Mouse (Mus musculus) layer of hippocampus, adult 9-11 months (tissue): ENCODE data around the gene Plek.
A peak's percentile ranks its signal among the peaks of the same experiment; 100 is the strongest.
"Not testable (repeated sequence)": the region's sequence is repeated elsewhere in the genome, so short reads cannot be mapped to it uniquely, and the experiment has no call there.

ENCODE experiments used
- DNase-seq: peaks from one replicate; pipeline ENCODE4 v3.0.0; 2022

The Plek gene

GRCm38 (mm10) chr11:17051545-17052475 is at the start of gene Plek, which contains the start of gene Cnrip1:
Plek (minus strand) TSS chr11:17052381.
Cnrip1 (plus strand) TSS chr11:17051586.
- peak; percentile 89 for DNase-seq

- no peak for DNase-seq
Measured at GRCm38 (mm10) chr11:17086106-17086505, 33.9 kb upstream of the Plek start.

GRCm38 (mm10) chr11:17083866-17084265 is 31.7 kb upstream of the Plek start:
- DNase-seq, result peak; percentile 31

GRCm38 (mm10) chr11:17083455-17083854 is 31.3 kb upstream of the Plek start:
- no peak for DNase-seq

- peak; percentile 25 for DNase-seq
Measured at GRCm38 (mm10) chr11:17082953-17083352, 30.8 kb upstream of the Plek start.

GRCm38 (mm10) chr11:17082086-17082485 is 29.9 kb upstream of the Plek start:
- DNase-seq, result no peak

GRCm38 (mm10) chr11:17075656-17076055 is 23.5 kb upstream of the Plek start:
- DNase-seq, result no peak

- DNase-seq, result not testable (repeated sequence)
Measured at GRCm38 (mm10) chr11:17069360-17069759, 17.2 kb upstream of the Plek start.

- peak; percentile 28 for DNase-seq
Measured at GRCm38 (mm10) chr11:17052476-17053049, 382 bp upstream of the Plek start.

- peak; percentile 66 for DNase-seq
Measured at GRCm38 (mm10) chr11:17045806-17046205, 6.4 kb downstream of the Plek start.

GRCm38 (mm10) chr11:17023984-17024383 is 28.2 kb downstream of the Plek start:
- DNase-seq, result no peak

- no peak for DNase-seq
Measured at GRCm38 (mm10) chr11:17023206-17023605, 29.0 kb downstream of the Plek start.

- DNase-seq, result no peak
Measured at GRCm38 (mm10) chr11:17019328-17019727, 32.9 kb downstream of the Plek start.

- DNase-seq, result no peak
Measured at GRCm38 (mm10) chr11:17012948-17013347, 39.2 kb downstream of the Plek start.

- DNase-seq, result peak; percentile 37
Measured at GRCm38 (mm10) chr11:17008498-17008941, 43.7 kb downstream of the Plek start.

GRCm38 (mm10) chr11:17007517-17008173 is 44.5 kb downstream of the Plek start:
- peak; percentile 23 for DNase-seq

- DNase-seq, result not testable (repeated sequence)
Measured at GRCm38 (mm10) chr11:17006526-17006925, 45.7 kb downstream of the Plek start.

- peak; percentile 87 for DNase-seq
Measured at GRCm38 (mm10) chr11:17004899-17005846, 47.0 kb downstream of the Plek start.

- DNase-seq, result no peak
Measured at GRCm38 (mm10) chr11:17003757-17004156, 48.4 kb downstream of the Plek start.

- no peak for DNase-seq
Measured at GRCm38 (mm10) chr11:17002739-17003373, 49.3 kb downstream of the Plek start.
